Mouse (Mus musculus) urinary bladder, postnatal 4 days (tissue): ENCODE data around the gene Tnfrsf23.

Experiments
- DNase-seq, 2 experiments: peaks; one replicate each; pipeline ENCODE4 v3.0.0; 2021 to 2022; ENCODE audit warnings: low spot score in 2 of 2

Tnfrsf23 gene

DNA sequence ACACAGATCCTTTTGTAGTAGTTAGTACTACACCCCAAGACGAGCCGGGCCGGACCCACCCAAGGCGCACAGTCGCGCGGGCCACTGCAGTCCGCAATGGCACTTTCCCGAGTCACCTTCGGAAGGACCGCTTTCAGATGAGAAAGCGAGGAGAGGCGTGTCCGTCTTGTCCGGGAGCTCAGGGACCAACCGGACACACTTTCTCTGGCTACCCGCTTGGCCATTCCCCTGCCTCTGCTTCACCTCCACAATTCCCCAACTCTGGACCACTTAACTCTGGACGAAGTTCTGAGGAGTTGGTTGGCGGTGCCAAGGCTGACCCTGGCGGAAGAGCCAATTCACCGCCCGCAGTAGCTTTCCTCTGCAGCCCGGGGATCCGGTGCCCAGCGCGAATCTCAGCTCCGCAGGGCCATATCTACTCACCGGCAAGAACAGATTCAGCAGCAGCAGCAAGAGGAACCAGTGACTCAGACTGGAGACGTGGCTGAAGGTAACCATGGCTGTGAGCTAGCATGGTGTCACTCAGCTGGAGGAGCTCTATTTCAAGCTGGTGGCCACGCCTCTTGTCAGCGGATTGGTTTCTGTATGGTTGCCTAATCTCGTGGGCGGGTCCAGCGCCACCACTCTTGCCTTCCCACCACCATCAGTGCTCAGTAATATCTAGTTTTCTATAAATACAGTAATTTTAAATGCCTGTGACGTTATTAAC, at the start of gene Tnfrsf23:
TSS of gene Tnfrsf23 (minus strand) at position 514 of the 709 bp plus-strand sequence.
- DNase-seq: peak; percentile 66 to 73

DNA sequence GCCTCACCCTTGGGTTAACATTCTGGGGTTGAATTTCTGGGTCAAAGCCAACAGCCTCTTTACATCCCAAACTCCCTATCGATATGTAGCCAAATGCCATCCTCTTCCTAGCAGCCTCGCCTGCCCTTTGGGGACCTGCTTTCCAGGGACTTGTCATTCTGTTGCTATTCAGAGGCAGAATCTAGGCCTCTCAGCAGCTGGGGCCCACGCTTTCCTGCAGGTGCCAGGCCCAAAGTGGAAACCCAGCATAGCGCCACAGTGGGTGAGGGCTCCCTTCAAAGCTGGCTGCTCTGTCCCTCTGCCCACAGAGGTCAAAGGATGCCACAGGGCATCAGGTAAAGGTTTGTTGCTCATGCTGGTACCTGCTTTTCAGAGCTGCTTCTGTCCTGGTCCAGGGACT, 48.1 kb upstream of the Tnfrsf23 start:
- no peak for DNase-seq

DNA sequence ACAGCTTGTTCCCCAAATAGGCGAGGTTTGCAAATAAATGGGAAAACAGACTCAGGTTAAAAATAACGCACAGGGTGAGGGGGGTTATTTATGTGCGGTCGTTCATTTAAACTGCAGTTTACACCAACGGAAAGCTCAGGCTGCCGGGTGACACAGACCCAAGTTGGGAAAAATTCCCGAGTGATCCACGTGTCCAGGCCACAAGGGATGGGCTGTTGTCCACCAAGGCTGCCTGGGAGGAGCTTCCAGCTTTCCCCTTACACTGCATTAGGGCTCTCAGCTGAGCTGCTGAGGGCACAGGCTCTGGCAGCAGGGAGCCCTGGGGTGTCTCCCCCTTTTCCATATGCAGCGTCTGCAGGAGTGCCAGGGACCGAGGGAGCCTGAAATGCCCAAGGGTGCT, 44.2 kb upstream of the Tnfrsf23 start:
- no peak for DNase-seq

DNA sequence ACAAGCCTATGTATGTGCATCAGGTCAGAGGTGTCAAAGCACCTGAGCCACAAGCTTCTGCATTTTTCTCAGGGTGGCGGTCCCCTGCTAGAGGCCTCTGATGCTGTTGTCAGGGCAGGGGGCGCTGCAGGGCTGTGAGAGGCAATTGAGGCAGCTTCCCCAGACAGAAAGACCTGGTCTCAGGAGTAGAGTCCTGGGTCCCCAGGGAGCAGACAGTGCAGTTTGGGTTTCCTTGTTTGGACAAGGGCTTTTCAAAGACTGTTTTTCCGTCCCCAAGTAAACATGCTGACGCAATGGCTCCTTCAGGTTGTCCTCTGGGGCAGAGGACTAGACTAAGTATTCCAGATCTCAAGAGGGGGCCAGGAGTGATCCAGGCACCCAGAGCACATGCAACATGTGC, 40.7 kb upstream of the Tnfrsf23 start:
- no peak for DNase-seq

DNA sequence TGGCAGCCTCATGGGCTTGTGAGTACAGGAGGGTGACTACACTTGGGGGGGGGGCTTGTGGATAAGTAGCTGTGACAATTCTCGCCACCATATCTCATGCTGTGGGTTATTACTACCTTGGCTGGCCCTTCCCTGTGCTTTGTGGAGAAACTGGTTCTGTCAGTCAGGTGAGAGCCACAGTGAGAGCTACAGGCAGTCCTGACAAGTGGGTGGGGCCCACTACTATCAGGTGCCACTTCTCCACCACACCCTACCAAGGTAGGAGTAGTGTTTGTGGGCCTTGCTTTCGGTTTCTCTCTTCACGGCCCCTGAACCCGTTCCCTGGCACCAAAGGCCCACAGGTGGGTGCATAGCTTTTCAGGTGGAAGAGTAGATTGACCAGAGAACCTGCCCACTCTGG, 38.2 kb upstream of the Tnfrsf23 start:
- no peak for DNase-seq

DNA sequence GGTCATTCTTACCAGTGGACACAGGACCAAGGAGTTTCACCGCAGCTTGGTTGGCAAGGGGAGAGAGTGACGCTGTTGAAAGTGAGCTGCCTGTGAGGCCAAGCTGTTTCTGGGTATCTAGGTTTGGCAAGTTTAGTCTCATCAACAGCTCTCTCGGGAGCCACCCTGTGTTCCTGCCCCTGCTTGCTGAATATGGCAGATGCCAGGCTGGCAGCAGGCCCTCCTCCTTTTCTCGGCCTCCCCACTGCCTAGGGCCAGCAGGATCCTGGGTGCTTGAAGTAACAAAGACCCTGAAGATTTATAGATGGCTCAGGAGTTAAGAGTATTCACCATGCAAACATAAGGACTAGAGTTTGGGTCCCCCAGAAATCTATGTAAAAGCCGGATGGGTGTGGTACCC, 37.0 kb upstream of the Tnfrsf23 start:
- DNase-seq: no peak

DNA sequence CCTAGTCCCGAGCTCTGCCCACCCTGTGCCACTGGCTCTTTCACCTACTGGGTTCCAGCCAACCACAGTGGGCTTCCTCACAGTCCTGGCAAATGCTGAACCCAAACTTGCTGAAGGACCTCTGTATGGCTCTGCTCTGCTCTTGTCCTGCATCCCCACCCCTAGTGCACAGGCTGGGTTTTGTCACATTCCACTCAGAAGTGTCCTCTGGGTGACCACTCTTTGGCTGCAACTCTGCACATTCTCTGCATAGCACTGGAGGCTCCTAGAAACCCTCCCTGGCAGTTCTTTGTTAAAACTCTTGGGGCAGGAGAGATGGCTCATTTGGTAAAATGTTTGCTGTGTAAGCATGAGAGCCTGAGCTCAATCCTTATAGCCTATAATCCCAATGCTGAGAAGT, 32.1 kb upstream of the Tnfrsf23 start:
- DNase-seq: no peak

DNA sequence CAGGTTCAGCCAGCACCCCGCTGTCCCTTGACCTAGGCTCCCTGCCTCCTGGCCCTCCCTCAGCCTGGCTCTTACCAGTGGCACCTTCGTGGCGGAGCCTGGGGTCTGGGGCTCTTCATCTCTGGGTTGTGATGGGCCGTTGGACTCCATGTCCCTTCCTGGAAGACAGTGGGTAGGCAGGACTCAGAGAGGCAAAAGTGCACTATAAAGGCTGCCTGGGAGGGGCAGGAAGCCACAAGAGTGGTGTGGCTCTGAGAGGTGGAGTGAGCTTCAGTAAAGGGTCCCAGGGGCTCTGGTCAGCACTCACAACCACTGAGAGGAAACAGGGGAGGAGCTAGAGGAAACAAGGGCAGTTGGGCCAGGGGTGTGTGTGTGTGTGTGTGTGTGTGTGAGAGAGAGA, 27.7 kb upstream of the Tnfrsf23 start:
- DNase-seq: no peak

DNA sequence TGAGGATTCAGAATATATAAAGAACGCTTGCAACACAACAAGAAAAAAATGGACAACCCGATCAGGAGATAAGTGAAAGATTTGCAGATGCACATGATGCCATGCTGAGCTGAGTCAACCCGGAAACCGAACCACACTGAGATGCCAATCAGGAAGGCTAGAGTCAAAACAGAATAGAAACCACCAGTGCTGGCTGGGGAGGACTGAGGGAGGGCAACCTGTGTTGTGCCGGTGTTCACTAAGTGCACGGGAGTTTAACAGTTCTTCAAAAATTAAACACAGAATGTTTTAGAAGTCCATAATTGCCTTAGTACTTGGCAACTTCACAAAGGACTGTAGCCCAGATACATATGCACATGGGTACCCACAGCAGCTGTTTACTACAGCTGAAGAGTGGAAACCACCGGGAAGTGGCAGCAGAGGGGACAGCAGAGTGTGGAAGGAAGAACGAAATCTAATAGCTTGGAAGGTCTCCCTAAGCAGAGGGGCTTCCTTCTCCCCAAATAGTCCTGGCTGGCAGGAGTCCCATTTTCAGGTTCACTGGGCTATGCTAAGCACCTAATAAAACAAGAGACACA, 27.2 kb upstream of the Tnfrsf23 start:
- DNase-seq: no peak

DNA sequence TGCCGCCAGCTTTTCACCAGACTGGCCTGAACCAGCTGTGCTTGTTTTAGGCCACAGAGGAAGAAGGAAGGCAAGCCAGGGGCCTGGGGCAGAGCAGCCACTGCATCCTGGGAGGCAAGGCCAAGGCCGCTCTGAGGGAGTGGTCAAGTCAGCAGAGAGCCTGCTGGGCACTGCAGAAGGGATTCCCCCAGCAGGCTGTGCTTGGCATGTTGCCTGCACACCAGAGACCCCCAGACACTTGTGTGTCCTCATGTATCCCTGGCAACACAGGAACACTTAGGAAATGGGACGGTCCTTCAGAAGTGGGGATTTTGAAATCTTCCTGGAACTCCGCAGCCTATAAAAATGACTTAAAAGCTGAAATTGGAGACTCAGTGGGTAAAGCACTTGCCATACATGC, 26.4 kb upstream of the Tnfrsf23 start:
- no peak for DNase-seq

DNA sequence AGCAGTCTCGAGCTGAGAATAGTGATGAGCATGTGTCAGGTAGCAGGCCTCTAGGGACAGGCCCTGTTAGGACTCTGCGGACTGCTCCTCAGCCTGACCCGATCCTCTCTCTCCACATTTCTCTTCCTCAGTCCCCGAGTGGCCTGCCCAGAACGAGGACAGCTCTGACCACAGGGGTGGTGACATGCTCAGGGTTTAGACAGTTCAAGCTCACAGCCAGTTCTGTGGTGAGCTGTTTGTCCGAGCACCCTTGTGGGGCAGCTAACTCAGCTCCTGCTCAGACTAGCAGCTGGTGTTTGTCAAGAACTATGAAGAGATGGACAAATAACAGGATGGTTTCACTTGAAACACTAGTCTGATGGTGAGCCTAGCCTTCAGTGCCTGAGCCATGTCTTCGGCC, 25.7 kb upstream of the Tnfrsf23 start:
- no peak for DNase-seq

DNA sequence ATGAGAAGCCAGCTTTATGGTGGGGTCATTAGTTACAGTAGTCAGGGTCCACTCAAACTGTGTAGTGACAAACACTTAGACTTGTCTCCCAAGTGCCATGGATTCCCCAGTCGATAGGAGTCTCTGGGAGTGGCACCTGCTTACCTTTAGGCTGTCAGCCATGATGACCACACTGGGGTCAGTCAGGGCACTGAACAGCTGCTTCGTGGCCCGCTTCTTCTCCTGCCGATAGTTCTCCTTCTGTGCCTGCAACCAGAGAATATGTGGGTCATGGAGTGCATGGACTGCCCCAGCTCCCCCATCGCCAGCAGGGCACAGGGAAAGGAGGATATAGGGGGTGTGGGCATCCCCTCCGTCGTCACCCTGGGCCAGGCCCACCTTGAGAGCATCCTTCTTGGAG, 23.7 kb upstream of the Tnfrsf23 start:
- no peak for DNase-seq

DNA sequence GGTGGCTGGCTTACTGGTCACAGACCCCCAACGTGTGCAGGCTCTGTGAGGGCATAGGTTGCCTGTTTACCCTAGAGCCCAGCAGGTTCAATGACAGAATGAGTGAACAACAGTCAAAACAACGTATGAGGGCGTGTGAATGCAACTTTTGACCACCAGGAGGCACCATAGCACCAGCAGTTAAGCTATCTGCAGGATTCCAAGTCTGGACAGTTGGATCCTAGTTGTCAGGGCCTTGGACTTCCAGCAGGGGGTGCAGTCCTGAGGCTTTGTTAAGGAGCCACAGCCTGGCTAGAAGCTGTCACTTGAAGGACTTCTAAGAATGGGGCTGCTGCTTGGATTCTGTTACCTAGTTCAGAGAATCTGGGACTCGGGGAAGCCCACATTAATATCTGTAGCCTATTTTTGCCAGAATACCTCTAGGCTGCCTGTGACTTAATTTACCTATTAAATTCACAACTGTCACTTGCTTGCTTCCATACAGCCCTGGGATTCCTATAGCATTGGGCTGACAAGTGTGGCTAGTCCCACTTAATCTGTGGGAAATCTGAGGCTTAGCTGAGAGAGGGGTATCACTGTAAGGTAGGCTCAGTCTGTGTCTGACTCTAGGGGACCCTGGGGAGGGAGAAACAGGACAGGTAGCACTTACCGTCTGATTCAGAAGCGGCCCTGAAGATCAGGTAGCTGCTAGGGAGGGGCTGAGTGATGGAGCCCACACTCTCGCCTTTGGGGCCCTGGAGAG, 21.2 kb upstream of the Tnfrsf23 start:
- peak; percentile 82 to 94 for DNase-seq

DNA sequence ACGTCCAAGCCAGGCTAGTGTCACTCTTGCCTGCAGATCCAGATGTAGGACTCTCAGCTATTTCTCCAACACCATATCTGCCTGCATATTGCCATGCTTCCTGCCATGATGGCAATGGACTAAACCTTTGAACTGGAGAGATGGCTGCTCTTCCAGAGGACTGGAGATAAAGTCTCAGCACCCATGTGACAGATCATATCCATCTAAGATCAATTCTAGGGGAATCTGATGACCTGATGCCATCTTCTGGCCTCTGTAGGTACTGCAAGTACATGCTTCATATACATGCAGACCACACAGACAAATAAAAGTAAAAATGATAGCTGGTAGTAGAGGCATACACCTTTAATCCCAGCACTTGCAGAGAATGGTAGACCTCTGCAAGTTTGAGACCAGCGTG, 10.5 kb upstream of the Tnfrsf23 start:
- peak in 1 of 2 experiments; percentile 53 for DNase-seq

DNA sequence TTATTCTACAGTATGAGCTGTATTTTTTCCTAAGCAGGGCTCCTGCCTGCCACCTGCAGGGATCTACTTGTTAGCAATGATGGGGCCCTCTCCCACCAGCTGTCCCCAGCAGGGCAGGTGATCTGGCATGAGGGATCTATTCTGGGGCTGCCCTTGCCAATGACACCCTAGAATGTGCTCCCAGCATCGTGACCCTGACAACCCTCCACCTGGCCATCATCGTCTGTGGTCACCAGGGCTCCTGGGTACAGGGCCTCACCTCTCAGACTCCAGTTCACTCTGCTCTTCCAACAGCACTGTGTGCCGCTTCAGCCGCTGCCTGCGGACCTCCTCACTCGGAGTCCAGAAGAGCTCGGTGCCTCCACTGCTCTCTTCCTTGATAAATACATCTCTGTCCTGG, 8.9 kb upstream of the Tnfrsf23 start:
- DNase-seq: peak in 1 of 2 experiments; percentile 51

DNA sequence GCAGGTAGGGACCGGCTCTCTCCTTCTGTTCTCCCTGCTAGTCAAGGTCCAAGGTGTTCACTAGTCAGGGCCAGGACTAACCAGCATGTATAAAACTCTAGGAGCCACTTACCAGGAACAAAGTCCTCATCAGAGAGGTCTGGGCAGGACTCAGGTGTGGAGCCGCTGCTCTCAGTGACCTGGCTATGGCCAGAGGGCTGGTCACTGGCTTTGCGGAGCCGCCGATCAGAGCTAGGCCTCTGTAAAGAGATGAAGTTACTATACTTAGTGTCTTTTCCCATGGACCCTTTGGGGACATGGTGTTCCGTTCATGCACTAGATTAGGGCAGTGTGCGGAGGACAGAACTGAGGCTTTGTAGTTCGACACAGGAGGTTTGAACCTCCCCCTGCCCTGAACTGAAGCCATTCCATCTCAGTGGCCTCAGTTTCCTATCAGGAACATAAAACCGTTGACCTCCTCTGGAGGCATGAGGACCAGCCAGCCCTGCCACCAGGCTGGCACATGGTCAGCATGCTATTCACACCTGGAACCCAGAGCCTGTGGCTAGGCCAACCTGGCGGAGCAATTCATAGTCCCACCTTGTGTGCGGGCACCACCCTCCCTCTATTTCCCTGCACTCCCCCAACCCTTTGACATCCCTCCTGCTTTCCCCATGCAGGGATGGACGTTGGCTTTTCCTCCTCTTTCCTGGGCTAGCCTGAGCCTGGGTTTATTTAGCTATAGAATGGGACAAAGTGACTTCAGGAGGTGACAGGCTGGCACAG, 7.3 kb upstream of the Tnfrsf23 start:
- peak in 1 of 2 experiments; percentile 53 for DNase-seq

DNA sequence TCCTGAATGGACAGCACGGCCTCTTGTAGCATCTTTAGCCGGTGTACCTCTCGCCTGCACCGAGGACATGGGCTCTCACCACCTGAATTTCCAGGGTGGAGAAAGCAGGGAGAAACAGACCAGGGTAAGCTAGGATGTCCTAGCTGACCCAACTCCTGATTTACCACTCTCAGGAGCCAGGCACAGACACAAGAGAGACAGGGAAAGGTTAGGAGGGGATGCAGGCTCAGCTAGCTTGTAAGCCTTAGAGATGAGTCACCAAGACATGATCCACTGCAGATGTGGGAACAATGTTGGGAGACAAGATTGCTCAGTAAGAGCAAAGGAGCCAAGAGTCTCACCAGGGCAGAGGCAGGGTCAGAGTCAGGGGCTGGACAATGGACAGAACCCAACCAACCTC, 6.2 kb upstream of the Tnfrsf23 start:
- peak in 1 of 2 experiments; percentile 39 for DNase-seq

DNA sequence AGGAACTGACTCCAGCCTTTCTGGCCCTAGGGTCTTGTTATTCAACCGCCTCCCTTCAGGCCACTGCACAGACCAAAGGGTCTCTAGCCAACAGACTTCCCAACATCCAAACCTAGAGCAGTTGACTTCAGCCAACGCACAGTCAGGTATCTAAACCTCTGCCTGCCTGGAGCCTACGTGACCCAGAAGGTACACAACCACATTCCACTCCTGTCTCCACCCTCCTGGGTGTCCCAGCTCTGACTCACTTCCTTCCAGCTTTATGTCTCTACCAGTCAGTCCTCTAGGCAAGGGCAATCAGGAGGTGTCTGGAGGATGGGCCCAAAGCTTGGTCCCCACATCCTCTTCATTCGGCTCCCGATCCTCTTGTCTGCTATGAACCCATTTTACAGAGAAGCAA, 5.5 kb upstream of the Tnfrsf23 start:
- DNase-seq: peak in 1 of 2 experiments; percentile 30

DNA sequence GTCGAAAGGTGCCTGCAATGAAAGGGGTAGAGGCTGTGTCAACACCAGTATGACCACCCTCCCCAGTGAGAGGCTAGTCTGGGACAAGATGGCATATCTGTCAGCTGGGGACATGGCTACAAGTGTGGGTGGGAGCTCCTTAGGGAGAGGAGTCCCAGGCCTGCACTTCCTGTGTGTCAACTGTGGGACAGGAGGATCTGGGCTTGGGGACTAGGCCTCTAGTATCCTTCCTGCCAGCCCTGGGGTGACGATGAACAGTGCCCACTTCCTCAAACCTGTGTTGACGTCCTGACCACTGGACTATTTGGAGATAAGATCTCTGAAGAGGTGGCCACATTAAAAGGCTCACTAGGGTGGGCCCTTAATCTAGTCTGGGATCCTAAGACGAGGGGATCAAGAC, 4.3 kb upstream of the Tnfrsf23 start:
- DNase-seq: peak in 1 of 2 experiments; percentile 52

DNA sequence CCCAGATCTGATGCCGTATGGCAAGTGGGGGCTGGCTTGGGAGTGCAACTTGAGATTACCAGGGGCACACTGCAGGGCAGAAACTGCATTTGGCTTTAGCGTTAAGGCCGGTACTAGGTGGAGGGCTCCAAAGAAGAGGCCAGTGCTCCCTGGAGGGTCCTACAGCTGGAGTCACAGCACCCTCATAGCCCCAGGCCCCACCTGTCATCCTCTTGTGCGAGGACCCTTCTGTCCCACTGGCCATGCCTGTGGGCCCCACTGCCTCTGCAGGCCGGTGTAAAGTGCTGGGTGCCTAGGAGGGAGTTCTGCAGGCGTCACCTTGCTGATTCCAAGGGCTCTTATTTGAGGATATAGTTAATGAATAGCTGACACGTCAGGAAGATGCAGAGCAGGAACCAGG, 3.8 kb upstream of the Tnfrsf23 start:
- DNase-seq: peak in 1 of 2 experiments; percentile 51

DNA sequence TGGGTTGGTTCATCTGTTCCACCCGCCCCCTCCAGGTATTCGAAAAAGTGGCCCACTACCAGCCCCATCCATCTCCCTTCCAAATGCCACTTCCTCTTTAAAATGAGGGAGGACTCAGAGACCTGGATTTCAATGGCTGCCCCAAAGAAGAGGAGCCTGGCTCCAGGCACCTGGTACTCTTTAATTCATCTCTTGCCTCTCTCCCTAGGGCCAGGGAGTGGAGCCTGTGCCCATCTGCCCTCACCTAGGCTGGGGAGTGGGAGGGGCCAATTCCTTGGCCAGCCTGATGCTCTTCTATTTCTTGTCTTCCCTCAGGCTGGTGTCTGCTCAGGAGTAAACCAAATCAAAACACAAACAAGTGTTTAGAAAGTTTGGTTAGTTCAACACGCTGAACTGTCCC, 1.0 kb upstream of the Tnfrsf23 start:
- DNase-seq: peak in 1 of 2 experiments; percentile 58

DNA sequence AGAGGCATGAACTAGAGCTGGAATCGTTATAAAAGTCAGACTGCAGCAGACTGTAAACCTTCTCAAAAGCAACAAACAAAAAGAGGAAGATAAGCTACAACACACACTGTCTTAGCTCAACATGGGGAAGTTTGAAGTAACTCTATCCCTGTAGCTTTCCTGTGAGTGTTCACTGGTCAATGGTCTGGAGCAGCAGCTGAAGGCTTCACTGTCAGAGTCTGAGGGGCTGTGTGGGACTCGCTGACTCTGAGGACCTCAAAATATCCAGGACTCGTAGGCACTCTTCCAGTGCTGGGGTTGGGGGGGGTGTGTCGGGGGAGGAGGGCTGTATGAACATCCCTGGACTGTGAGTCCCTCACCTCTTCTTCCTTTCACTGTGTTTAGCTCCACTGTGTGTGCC, 519 bp upstream of the Tnfrsf23 start:
- peak in 1 of 2 experiments; percentile 9 for DNase-seq
